Mouse (Mus musculus): Measurements from ENCODE around the gene Smtnl2. TPM values are rescaled to one million over a fixed set of nuclear protein-coding genes. Genes with fewer than 3 reads are reported as not detected.
"Not testable (repeated sequence)": the region's sequence is repeated elsewhere in the genome, so short reads cannot be mapped to it uniquely, and the experiment has no call there.

Smtnl2 gene
- polyA plus RNA-seq, 1 experiment from 2014 or later: 45.0 TPM

DNA sequence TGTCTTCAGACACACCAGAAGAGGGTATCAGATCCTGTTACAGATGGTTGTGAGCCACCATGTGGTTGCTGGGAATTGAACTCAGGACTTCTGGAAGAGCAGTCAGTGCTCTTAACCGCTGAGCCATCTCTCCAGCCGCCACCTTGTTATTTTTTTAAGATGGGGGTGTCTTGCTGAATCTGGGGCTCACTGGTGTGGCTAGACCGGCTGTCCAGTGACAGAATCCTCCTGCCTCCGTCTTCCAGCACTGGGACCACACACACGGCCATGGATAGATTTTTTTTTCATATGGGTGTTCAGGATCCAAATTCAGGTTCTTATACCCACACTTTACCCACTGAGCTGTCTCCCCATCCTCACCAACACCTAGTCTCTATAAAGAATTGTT, 68.3 kb downstream of the Smtnl2 start:
- not testable (repeated sequence) for H3K4me2 ChIP-seq (replicated peaks); H3K27me3 ChIP-seq (replicated peaks); H3K27ac ChIP-seq; H3K9ac ChIP-seq; H3K4me3 ChIP-seq (replicated peaks); H3K36me3 ChIP-seq; H3K4me1 ChIP-seq (replicated peaks); ATAC-seq; H3K9me3 ChIP-seq
- WGBS: 85% methylated on average over 5 of the region's 5 CpGs

GRCm38 (mm10) chr11:72342549-72343237, 68.8 kb downstream of the Smtnl2 start:
- ATAC-seq: peak; percentile 87
- Histone ChIP-seq H3K27ac (no peak overlapping the region), H3K4me1 (replicated peaks) (no peaks in the 10 kb centered on the region), H3K36me3 (no peaks in the 10 kb centered on the region), H3K9me3 (no peaks in the 10 kb centered on the region), H3K4me3 (replicated peaks) (no peak overlapping the region), H3K9ac (no peak overlapping the region), H3K4me2 (replicated peaks) (0 out of 2 replicates have a peak overlapping the region, but pooled peaks have one; percentile 17), H3K27me3 (replicated peaks) (no peaks in the 10 kb centered on the region)
- 11% methylated on average over 7 of the region's 7 CpGs for WGBS

DNA sequence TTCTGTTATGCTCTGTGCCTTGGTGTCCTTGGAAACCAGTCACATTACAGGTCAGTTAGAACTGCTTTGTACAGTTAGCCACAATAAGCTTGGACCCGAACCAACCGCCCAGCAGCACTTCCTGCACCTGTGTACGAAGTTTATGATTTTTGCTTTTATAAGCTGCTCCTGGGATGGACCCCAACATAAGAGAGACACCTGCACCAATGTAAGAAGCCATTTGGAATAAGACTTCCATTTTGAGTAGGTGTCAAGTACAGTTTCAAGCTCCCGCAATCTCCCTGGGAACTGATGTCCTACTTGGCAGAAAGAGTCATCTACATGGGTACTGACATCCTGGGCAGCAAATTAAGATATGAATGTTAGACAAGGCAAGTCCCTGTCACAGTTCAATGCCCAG, 71.8 kb downstream of the Smtnl2 start:
- Histone ChIP-seq H3K27ac (no peak overlapping the region), H3K36me3 (no peaks in the 10 kb centered on the region), H3K9me3 (no peaks in the 10 kb centered on the region), H3K4me2 (replicated peaks) (no peak overlapping the region), H3K4me3 (replicated peaks) (no peak overlapping the region), H3K9ac (no peak overlapping the region), H3K4me1 (replicated peaks) (no peaks in the 10 kb centered on the region), H3K27me3 (replicated peaks) (no peaks in the 10 kb centered on the region)
- ATAC-seq: no peak
- WGBS: 80% methylated on average over 4 of the region's 4 CpGs

Other genes starting within 250 kb of the Smtnl2 start
- gene Gm43951, start 204.9 kb downstream of the Smtnl2 start, polyA plus RNA-seq (2015; fragmentation: Nextera tagmentation; extraction: Ambion mirVana): 0.20 and 0.21 TPM in 2 replicates
- 12.7 and 15.2 TPM in 2 replicates for gene 4933427D14Rik, start 204.3 kb downstream of the Smtnl2 start, polyA plus RNA-seq (2015; fragmentation: Nextera tagmentation; extraction: Ambion mirVana)
- 340 and 361 TPM in 2 replicates for gene Txndc17, start 204.2 kb downstream of the Smtnl2 start, polyA plus RNA-seq (2015; fragmentation: Nextera tagmentation; extraction: Ambion mirVana)
- gene Med31, start 196.1 kb downstream of the Smtnl2 start, polyA plus RNA-seq (2015; fragmentation: Nextera tagmentation; extraction: Ambion mirVana): 33.0 and 34.3 TPM in 2 replicates
- gene Slc13a5, start 144.5 kb downstream of the Smtnl2 start, polyA plus RNA-seq (2015; fragmentation: Nextera tagmentation; extraction: Ambion mirVana): 0.11 and 0.49 TPM in 2 replicates
- 4.7 and 4.9 TPM in 2 replicates for gene Xaf1, start 110.1 kb downstream of the Smtnl2 start, polyA plus RNA-seq (2015; fragmentation: Nextera tagmentation; extraction: Ambion mirVana)
- gene Fbxo39, start 97.3 kb downstream of the Smtnl2 start, polyA plus RNA-seq (2015; fragmentation: Nextera tagmentation; extraction: Ambion mirVana): not detected in 2 replicates
- gene Tekt1, start 49.3 kb downstream of the Smtnl2 start, polyA plus RNA-seq (2015; fragmentation: Nextera tagmentation; extraction: Ambion mirVana): 0.19 and 0.33 TPM in 2 replicates
- 11.5 and 14.4 TPM in 2 replicates for gene Ggt6, start 23.8 kb upstream of the Smtnl2 start, polyA plus RNA-seq (2015; fragmentation: Nextera tagmentation; extraction: Ambion mirVana)
- gene Mybbp1a, start 29.6 kb upstream of the Smtnl2 start, polyA plus RNA-seq (2015; fragmentation: Nextera tagmentation; extraction: Ambion mirVana): 171 and 172 TPM in 2 replicates
- 5.3 and 5.6 TPM in 2 replicates for gene Spns2, start 78.2 kb upstream of the Smtnl2 start, polyA plus RNA-seq (2015; fragmentation: Nextera tagmentation; extraction: Ambion mirVana)
- 1.2 and 1.6 TPM in 2 replicates for gene Spns3, start 138.8 kb upstream of the Smtnl2 start, polyA plus RNA-seq (2015; fragmentation: Nextera tagmentation; extraction: Ambion mirVana)
- 50.6 and 64.8 TPM in 2 replicates for gene Ube2g1, start 195.6 kb upstream of the Smtnl2 start, polyA plus RNA-seq (2015; fragmentation: Nextera tagmentation; extraction: Ambion mirVana)